Mouse (Mus musculus) hindlimb bud, embryonic 11.5 days (tissue): Measurements from ENCODE around the gene Aurka.
A peak's percentile ranks its signal among the peaks of the same experiment; 100 is the strongest.

Source experiments
- DNase-seq: peaks from one replicate; pipeline ENCODE4 v3.0.0-alpha.2; 2012; ENCODE audit warnings: low read depth, low spot score; ENCODE audit errors: extremely low spot score

Aurka gene

DNA sequence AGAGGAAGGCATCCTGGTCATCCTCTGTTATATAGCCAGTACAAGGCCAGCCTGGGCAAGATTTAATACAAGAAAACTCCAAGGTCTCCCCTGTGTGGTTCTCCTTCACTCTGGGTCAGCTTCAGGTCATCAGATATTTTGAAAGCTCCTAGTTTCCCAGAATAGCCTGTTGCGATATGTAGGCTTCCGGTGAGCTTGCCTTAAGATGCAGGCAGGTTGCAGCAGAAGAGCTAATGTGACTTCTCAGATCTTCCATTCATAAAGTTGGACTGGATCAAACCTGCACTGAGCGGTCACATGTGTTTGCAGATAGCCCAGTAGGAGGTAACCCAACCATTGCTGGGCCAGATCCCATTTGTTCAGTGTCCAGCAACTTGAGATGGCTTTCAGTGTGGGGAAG lies 14.4 kb upstream of the Aurka start:
- DNase-seq: no peak

DNA sequence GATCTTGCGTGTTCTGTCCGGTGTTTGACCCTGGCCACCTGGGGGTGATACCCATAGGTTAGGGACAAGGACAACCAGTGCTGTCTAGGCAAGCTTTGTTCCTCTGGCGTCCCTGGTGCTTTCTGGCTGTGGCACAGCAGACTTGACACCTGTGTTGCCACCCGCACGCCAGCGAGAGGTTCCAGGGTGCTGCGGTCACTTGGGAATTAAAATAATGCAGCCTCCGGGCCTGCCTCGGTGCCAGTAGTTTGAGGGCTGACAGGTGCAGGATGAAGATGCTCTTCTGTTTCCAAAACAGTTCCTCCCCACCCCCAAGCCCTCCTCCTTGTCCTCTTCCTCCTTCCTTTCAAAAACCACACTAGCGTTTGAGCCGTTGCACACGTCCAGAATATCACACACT lies 11.6 kb upstream of the Aurka start:
- no peak for DNase-seq

DNA sequence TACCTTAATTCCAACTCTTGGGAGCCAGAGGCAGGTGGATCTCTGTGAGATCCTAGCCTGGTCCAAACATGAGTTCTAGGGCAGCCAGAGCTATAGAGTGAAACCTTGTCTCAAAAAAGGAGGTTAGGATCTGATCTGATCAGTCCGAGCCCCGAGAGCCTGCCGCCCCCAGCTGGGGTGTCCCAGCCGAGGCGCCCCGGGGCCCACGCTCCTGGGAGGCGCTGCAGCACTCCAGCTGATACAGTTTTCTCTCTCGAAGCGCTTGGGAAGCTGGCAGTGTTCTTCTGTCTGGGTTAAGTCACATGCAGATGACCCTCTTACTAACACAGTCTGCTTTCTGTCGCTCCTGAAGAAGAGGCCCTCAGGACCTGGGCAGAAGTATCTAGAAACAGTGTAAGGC lies 11.0 kb upstream of the Aurka start:
- no peak for DNase-seq

DNA sequence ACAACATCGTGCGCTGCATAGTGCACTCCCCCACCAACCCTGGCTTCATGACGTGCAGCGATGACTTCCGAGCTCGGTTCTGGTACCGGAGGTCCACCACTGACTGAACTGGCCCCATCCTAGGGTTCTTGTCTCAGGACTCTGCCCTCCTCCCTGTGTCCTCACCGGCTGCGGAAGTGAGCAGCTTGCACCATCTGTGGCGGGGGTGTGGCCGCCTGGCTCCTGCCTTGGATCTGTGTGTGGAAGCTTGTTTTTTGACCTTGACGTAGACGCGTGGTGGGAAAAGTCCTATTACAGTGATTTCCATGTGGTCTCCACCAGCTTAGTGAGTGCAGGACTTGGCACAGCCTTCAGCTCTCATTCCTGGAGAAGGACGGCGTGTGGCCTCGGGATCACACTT lies 10.2 kb upstream of the Aurka start:
- DNase-seq: no peak

DNA sequence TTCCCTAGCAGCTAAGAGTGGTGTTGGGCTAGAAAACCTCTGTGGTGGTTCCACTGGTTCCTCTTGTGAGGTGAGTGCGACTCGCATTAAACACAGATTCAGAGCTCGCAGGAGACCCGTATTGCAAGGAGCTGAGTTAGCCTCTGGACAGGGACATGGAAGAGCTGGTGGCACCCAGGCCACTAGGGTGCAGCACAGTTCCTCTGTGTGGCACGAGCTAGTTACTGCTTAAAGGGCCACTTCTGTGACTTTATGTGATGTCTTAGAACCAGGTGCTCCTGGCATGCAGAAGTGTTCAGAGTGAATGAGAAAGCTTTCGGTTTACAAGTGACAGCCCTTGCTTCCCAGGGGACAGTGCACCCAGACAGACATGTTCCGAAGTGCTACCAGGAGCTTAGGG lies 8.0 kb upstream of the Aurka start:
- DNase-seq: no peak

DNA sequence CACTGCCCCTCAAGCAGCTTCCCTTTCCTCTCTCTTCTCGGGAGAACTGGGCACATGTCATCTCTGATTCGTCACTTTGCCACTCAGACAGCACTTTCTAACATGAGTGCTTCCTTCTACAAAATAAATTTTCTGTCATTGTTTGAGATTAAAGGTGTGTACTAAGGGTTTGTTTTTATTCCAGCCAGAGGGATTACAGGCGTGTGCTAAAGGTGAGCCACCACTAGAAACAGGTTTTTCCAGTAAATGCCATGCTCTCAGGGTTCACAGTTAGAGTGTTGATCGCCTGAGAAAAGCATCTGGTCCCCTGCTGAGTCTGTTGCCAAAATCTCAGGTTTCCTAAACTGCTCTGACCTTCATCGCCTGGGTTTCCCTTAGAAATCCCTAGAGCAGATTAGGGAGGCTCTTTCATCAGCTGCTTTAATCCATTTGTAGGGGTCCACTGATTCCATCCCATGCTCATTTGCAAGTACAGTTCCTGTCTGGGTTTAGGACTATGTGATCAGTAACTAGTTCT lies 6.7 kb upstream of the Aurka start:
- DNase-seq: no peak

DNA sequence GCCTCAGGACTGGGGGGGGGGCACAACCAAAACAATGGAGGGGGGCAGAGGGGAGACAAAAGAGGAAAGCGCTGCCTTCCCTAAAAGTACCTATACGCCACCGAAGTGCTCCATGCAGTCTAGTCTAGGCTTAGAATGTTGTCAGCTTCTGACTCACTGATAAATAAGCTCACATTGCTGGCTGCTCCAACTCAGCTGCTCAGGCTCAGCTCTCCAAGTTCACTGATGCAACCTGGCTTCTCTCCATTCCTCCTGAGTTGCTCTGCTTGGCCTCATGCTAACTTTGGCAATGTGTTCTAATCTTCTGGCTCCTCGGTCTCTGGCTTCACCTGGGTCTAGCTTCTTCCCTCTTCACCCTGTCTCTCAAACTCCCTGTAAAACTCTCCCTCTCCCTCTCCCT lies 6.2 kb upstream of the Aurka start:
- no peak for DNase-seq

DNA sequence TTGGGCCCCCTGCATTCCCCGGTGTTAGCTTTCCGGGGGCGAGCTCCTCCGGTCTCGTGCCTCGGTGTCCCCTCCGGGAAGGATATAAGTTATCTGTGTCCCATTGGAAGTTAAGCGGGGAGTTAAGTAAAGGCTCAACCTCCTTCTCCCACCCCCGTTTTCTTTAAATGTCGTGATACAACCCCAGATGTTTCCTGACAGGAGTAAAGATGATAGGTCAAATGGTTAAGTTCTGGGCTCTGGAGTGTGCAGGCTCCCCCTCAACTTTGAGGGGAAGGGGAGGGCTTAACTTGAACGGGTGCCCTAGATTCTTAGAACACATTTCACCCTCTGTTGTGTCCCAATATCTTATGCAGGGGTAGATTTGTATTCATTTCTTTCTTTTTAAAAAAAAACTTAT lies 923 bp upstream of the Aurka start:
- no peak for DNase-seq

DNA sequence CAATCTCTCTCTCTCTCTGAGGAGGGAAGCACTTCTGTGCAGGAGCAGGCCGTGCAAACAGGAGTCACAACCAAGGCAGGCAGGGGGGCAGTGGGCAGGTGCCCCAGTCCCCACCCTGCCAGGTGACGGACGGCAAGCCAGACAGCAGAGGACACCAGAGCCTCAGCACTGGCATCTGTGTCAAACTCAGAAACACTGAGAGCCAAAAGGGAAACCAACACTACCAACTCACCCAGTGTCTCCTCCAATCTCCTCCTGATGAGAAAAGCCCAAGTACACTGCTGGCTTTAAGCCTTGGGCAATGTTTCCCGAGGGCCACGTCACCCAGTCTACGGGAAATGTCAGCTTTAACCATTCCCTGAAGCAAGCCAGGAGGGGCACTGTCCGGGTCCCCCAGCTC lies 7.2 kb downstream of the Aurka start:
- no peak for DNase-seq

DNA sequence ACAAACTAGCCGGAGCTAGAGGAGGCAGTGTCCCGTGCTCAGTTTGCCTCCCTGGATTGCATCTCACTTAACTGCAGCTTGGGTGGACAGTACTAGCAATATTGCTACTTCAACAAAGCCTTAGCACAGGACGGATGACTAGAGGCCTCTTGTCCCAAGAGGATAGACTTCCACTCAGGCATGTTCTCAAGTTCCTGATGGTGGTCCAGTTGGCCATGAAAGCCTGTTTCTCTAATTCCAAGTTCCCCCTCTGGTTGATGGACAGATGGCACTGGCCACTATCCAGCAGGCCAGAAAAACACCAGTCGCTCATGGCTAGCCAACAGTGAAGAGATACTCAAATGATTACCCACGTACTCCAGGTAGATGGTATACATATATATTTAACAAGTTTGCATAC lies 14.5 kb downstream of the Aurka start:
- DNase-seq: no peak

DNA sequence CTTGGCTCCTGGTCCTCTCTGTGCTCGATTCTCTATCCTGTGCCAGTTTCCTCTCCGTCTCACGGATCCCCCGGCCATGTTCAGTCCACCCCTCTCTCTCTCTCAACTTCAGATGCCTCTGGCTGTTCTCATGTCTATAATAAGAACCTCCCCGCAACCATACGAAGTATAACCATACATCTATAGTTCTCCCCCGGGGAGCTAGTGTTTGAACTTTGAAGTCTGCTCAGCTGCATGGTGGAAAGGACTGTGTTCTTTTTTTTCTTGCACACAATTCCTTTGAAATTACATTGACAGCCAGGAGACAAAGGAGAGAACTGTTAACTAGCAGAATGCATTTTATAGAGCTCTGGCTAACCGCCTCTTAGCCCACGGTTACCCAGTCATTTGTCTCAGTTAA lies 15.6 kb downstream of the Aurka start:
- DNase-seq: no peak

DNA sequence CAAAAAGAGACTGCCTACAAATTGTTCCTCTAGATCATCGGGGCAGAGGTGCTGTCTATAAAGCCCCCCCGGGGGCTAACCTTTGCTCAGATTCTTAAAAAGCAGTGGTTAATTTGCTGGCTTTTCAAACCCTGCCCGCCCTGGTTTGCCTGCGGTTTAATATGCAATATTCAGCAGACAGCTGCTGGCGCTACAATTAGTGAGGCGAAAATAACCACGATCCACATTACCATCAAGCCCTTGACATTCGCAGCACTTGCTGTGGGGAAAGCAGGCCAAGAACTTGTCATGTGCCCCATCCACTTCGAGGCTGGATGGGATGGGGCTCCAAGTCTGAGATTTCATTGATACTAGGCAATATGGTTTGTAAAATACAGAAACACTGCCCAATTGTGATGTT lies 17.1 kb downstream of the Aurka start:
- DNase-seq: no peak

DNA sequence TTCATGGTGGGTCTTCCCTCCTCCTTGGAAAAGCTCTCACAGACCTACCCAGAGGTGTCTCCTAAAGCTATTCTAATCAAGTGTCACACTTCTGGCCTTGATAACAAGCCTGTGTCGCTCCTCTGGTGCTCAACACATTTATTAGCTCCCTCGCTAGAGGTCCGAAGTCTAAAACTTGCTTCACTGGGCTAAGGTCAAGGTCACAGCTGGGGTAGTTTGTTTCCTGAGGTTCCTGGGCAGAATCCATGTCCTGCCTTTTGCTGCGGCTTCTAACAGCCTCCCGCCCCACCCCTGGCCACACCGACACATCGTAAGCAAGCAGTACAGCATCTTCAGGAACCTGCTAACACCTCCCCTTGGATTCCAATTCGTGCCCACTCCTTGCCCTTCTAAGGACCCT lies 19.6 kb downstream of the Aurka start:
- no peak for DNase-seq

DNA sequence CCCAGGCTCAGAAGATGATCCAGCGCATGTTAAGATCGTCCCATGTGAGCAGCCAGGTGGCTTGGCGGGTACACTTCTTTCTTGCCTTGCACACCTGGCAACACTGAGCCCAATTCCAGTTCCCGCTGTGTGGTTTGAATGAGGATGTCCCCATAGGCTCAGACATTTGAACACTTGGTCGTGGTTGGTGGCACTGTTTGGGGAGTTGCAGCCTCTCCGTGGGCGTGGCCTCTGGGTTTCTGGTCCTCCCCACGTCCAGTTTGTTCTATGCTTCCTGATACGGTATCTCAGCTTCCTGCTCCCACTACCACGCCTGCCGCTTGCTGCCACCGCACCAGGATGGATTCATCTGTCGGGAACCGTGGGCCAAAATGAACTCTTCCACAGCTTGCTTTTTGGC lies 20.6 kb downstream of the Aurka start:
- no peak for DNase-seq

DNA sequence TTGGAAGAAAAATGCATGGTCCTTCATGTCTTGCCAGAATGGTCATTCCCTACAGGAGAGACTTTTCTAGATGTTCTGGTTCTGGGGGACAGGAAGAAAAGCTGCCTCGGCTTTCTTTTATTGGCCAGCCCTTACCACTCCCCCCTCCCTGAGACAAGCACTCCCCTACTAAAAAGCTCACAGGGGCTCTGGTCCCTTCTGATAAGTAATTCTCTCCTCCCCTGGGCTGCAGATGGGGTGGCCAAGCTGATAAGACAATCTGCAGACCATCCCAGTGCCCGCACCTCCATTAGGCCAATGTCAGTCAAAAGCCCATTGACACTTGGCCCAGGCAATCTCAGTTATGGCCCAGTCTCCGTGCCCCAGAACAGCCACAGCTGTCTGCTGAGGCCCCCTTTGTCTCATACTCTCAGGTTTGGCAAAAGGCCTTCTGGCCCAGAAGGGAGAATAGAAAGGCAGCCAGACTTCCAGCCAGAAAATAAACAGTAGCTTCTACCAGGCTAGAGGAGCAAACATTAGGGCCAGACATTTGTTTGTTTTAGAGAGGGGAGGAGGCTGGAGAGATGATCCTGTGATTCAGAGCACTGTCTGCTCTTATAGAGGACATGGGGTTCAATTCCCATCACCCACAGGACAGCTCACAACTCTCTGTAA lies 21.9 kb downstream of the Aurka start:
- no peak for DNase-seq

DNA sequence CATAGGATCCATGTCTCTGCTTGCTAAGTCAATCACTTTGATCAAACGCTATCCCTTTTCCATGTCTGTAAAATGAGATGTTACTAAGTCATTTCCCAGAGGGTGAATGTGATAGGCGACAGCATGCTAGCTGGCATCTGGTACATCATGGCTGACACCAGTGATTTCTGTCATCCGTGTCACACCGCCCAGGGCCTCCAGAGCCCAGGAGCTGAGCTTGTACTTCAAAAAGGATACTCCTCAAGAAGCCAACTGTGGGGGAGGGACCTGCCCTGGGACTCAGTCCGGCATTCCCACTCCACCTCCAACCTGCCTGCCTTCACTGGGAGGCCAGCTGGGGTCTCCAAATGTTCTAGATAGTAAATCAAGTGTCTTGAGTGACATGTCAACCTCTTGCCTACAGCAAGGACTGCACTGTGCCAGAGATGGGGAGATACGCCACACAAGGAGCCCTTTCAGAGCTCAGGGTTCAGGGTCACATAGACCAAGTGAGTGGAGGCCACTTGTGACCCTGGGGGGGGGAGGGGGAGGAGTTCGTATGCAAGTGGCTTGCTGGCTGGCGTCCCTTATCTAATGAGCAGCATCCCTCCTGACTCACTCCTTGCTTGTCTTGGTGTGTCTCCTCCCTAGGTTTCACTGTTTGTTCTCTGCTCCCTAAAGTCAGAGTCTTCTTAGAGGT lies 23.3 kb downstream of the Aurka start:
- no peak for DNase-seq

DNA sequence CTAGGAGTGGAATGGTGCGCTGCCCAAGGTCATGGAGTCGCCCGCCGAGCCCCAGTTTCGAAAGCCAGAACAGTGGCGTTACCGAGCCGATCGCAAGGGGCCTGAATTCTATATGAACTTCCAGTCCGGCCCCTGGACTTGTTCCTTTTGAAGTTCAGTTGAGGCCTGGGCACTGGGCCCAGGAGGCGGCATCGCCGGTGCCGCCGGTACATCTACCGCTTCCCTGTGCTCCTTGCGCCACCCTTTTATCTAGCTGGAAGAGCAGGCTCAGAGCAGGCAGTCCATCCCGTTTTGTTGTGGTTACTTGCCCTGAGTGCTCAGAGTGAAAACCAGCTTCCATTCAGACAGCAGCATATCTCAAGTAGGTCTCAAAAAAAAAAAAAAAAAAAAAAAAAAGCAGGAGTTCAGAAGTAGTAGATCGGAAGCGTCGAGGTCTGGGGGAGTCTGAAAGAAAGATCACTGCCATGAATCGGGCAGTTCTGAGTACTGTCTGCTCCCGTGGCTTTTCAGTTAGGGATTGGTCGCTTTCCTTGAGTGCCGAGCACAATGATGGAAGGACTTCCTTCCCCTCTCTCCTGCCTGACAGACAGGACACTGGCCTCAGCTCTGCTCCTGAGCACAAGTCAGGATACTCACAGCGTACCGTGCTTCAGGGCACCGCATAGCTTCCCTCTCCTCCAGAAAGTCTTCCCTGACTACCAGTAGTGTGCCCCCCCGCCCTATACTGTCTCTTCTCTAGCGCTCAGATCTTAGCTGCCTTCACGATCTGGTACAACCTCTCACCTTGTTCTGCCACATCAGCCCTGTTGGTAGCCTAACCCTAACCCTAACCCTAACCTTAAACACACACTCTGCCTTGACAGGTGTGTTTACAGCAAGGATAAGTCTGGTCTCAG lies 24.1 kb downstream of the Aurka start:
- no peak for DNase-seq

DNA sequence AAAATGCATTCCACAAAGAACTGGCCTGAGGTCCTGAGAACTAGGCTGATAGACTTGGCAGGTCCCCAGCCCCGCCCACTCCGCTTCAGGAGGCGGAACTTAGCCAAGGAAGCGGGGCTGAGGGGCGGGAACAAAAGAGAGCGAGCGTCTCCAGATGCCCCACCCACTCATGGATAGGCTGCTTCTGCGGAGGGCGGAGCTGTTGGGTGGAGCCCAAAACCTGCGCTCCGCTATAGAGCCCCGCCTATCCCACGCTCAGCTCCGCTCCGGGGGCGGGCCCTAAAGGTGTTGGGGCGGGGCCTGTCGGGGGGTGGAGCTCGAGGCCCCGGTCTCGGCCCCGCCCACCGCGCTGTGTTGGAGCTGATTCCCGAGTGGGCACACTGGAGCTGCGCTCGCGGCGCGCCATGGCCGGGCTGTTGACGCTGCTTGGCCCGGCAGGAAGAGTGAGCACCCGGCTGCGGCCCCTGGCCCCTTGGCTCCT lies 25.0 kb downstream of the Aurka start, which contains the start of gene Fam210b:
TSS of gene Fam210b (plus strand) at position 308 of the 481 bp plus-strand sequence.
- peak; percentile 78 for DNase-seq

DNA sequence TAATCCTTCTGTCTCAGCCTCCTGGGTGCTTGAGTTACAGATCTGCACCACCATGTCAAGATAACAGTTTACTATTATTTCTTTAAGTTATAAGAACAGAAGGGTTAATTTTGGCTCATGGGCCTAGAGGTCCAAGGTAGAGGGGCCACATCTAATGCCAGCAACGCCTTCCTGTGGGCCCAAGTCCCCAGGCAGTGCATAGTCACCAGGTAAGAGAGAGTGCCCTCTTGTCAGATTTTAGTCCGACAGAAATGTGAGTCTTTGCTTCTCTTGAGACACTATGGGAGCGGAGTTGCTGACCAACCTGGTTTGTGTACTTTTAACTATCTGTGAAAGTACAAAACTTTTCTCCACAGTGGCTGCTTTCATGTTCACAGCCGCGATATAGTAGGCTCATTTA lies 25.7 kb downstream of the Aurka start:
- no peak for DNase-seq

DNA sequence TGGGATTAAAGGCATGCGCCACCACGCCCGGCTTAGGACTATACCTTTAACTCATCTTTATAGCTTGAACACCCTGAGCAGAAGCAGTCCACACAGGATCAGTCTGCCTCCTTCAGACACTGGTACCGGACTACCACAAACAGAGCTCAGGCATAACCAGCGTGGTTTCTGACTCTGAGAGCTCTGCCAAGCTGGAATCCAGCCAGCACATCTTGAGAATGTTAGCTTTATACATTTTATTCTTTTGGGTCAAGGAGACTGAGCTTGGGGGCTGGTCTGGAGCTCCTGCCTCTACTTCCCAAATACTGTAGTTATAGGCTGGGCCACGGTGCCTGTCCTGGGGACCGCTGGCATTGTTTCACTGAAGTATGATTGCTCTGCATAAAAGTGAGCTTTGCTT lies 26.6 kb downstream of the Aurka start:
- DNase-seq: no peak

DNA sequence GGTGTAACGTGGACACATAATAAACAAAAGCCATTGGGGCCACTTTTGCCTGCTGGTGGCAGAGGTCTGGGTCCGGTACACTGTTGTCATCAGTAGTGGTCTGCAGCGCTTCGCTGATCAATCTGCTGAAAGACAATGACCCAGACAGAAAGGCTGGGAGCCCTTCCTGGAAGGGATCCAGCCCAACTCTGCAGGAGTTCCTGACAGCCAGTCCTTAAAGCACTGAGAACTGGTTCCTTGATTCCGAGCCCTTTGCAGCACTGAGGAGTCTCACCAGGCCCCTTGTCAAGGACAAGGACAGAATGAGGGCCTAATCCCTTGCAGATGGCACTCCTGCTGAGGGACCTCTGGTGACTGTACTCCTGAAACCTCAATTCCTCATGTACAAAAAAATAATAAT lies 28.7 kb downstream of the Aurka start:
- DNase-seq: no peak

DNA sequence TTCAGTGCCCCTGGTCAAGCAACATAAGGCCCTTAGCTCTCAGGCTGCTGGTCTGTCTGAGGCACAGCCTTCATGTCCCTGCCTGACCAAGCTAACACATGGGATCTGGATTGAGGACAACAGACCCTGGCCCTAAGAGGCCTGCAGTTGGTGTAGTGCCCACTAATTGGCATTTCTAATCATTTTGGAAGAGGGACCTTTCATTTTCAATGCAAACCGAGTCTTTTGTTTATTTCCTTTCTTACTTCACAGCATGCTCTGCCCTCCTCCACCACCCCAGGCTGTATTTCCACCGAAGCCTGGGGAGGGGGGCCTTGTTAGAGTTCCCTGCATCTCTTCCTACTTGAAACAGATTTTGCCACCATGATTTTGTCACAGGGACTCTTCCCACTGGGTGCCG lies 29.4 kb downstream of the Aurka start:
- DNase-seq: no peak
